Mouse (Mus musculus): ENCODE data around the gene Klc4. TPM values are rescaled to one million over a fixed set of nuclear protein-coding genes. Genes with fewer than 3 reads are reported as not detected.
A peak's percentile ranks its signal among the peaks of the same experiment; 100 is the strongest.

The Klc4 gene
- polyA plus RNA-seq, 1 experiment from 2014 or later, result 41.4 TPM

DNA sequence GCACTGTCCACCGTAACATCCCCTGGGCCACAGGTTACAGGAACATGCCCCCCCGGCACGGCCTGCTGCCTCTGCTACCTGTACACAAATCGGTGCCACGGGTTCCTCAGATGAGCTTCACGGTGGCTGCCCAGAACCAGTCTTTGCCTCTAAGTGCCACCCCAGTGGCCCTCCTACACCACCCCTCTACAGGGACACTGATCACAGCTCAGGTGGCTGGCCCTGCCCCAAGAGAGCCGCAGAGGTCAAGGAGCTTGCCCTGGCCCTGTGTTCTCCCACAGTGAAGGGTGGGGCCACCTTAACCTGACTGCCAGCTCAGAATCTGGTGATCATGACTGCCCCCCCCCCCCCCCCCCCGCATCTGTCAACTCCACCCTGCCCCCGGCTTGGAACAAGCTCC is 32.6 kb upstream of the Klc4 start, which contains the start of gene Mea1:
Gene Mea1 (plus strand): TSS at position 378 of the 400 bp plus-strand sequence.
- Histone ChIP-seq H3K4me2 (replicated peaks) (peak within 1 kb of the TSS; percentile 62), H3K36me3 (peaks cover 39% of the 10 kb centered on the region), H3K27me3 (no peaks in the 10 kb centered on the region), H3K4me1 (peaks cover 37% of the 10 kb centered on the region), H3K9ac (replicated peaks) (peak within 1 kb of the TSS; percentile 80), H3K9me3 (no peaks in the 10 kb centered on the region), H3K4me3 (peak within 1 kb of the TSS; percentile 99), H3K27ac (replicated peaks) (no peak within 1 kb of the TSS)
- no peak for ATAC-seq (replicated peaks)
- WGBS, result 92% methylated on average over 8 of the region's 9 CpGs

DNA sequence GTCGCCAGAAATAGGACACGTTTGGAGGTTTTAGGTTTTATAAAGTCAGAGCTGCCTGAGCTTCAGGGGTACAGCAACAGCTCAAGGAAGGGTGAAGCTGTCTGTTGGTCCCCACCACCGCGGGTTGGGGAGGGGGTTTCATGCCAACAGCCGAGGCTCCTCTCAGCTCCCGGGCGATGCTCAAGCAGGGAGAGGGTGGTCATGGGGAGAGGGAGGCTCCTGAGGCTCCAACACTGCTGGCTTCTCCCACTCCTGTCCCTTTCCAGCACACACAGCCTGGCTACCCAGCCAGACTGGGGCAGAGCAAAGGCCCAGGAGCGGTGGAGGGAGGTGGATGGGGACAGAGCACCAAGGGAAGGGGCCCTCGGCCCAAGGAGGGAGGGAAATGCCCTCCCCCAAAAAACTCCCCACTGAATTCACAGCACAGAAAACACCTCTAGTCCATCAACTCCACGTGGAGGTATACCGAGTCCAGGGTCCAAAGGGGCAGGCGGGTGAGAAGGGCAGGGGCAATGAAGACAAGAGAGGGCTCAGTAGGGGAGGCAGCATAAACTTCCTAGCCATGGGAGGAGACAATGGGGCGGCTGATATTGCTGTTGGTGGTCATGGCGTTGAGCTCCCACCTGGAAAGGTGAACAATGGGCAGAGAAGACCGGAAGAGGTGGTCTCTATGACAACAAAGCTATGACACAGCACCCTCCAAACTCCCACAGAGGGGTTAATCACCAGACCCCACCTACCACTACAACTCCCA is 28.9 kb upstream of the Klc4 start:
- Histone ChIP-seq H3K9ac (replicated peaks) (peak overlapping the region; percentile 60), H3K9me3 (no peaks in the 10 kb centered on the region), H3K27ac (replicated peaks) (peak overlapping the region; percentile 69), H3K36me3 (peaks cover 37% of the 10 kb centered on the region), H3K27me3 (no peaks in the 10 kb centered on the region), H3K4me1 (peaks cover 33% of the 10 kb centered on the region), H3K4me3 (peak overlapping the region; percentile 73), H3K4me2 (replicated peaks) (peak overlapping the region; percentile 83)
- 13% methylated on average over 14 of the region's 15 CpGs for WGBS
- ATAC-seq (replicated peaks), result peak; percentile 53

DNA sequence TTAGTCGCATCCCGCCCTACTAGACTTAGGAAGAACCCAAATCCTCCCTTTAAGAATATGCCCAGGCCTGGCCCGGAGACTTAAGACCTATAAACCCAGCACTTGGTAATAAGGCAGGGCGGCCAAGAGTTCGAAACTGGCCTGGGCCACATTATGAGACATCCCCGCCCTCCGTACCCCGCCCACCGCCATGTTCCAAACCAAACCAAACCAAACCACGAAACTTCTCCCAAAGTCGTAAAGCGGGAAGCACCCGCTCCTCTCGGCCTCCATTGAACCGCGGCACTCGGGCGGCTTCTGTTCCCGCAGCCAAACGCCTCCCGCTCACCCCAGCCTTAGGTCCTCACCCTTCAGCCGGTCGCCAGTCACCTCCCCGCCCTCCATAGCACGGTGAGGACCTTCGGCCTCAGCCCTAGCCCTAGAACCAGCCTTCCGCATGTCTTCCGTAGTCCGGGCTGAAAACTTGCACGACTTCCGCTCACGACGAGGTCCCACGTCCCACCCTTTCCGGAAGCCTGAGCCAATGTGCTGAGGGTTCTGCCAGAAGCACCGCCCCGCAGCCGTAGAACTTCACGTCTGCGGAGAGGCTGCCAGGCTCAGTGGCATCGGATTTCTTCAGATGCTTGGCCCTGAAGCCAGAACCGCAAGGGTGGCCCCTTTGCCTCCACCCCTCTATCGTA is 28.2 kb upstream of the Klc4 start, which contains the start of gene Rrp36:
Gene Rrp36 (minus strand): TSS at position 503 of the 680 bp plus-strand sequence.
- Histone ChIP-seq H3K4me1 (peaks cover 25% of the 10 kb centered on the region), H3K27ac (replicated peaks) (peak within 1 kb of the TSS; percentile 69), H3K36me3 (peaks cover 44% of the 10 kb centered on the region), H3K4me3 (peak within 1 kb of the TSS; percentile 73), H3K4me2 (replicated peaks) (peak within 1 kb of the TSS; percentile 83), H3K9ac (replicated peaks) (peak within 1 kb of the TSS; percentile 60), H3K27me3 (no peaks in the 10 kb centered on the region), H3K9me3 (no peaks in the 10 kb centered on the region)
- peak; percentile 94 for ATAC-seq (replicated peaks)
- under 1% methylated on average over 43 of the region's 43 CpGs for WGBS

DNA sequence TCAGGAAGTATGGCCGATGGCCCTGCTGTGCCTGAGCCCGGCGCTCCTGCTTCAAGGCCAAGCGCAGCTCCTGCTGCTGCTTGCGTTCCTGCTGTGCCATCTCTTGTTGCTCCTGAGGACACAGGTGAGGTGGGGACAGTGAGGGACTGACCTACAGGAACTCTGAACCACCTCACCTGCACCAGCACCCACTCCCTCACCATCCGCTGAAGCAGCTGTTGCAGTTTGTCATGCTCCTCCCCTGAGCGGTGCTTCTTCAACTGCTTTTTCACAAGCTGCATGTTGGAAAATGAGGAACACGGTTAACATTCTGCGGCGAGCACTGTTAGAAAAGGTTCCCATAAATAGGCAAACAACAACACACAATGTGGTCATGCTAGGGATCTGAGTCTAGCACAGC is 24.1 kb upstream of the Klc4 start:
- no peak overlapping the region for H3K4me2 ChIP-seq (replicated peaks)
- WGBS, result 96% methylated on average over 10 of the region's 10 CpGs
- ATAC-seq (replicated peaks), result no peak

DNA sequence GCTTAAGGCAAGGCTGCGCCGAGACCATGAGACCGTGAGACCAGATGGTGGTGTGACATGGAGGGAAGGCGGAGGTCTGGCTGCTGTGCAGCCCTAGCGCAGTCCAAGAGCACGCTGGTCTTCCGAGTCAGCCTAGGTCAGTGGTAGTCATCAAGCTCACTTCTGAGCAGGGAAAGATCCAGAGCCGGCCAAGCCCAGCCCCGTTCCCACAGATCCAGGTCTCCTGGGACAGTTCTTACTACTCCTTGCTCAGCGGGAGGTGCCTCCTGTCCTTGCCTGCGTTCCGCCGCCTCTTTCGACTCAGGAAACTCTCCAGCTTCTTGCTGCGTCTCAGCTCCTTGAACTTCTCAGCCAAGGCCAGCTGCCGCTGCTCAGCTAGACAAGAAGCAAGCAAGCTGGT is 21.9 kb upstream of the Klc4 start:
- H3K9ac ChIP-seq (replicated peaks), result no peak overlapping the region
- H3K4me2 ChIP-seq (replicated peaks), result no peak overlapping the region
- ATAC-seq (replicated peaks), result no peak
- no peaks in the 10 kb centered on the region; the same call in 1 of the 2 replicates for H3K4me1 ChIP-seq
- H3K9me3 ChIP-seq, result no peaks in the 10 kb centered on the region
- WGBS, result 89% methylated on average over 16 of the region's 16 CpGs
- no peak overlapping the region for H3K27ac ChIP-seq (replicated peaks)
- H3K27me3 ChIP-seq, result no peaks in the 10 kb centered on the region
- peaks cover 53% of the 10 kb centered on the region for H3K36me3 ChIP-seq
- H3K4me3 ChIP-seq, result no peak overlapping the region

More for the DNA sequence above, 24.1 kb upstream of the Klc4 start:
- H3K4me1 ChIP-seq, result peaks cover 18% of the 10 kb centered on the region
- no peaks in the 10 kb centered on the region for H3K27me3 ChIP-seq
- H3K9me3 ChIP-seq, result no peaks in the 10 kb centered on the region
- H3K27ac ChIP-seq (replicated peaks), result no peak overlapping the region
- H3K9ac ChIP-seq (replicated peaks), result no peak overlapping the region
- peaks cover 34% of the 10 kb centered on the region for H3K36me3 ChIP-seq
- no peak overlapping the region for H3K4me3 ChIP-seq

DNA sequence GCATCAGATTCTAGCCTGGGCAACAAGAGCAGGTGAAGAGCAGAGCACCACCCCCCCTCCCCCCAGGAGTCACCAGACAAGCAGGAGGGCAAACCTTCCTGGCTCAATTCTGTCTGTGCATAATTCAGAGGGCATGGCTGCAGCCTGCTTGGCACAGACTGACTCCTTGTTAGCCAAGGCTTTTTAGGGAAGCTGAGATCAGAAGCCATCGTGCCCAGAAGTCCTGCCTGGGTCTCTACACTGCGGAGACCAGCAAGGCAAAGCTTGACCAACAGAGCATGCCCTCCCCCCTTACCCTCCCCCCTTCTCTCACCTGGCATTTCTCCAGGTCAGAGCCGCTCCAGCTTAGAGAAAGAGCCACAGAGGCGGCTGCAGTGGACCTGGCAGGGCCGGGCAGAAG is 16.9 kb upstream of the Klc4 start:
- Histone ChIP-seq H3K4me3 (no peak overlapping the region), H3K9ac (replicated peaks) (no peak overlapping the region), H3K27me3 (no peaks in the 10 kb centered on the region), H3K4me2 (replicated peaks) (no peak overlapping the region), H3K9me3 (no peaks in the 10 kb centered on the region), H3K36me3 (peaks cover 80% of the 10 kb centered on the region), H3K4me1 (no peaks in the 10 kb centered on the region), H3K27ac (replicated peaks) (no peak overlapping the region)
- 88% methylated on average over 5 of the region's 5 CpGs for WGBS
- ATAC-seq (replicated peaks), result no peak

DNA sequence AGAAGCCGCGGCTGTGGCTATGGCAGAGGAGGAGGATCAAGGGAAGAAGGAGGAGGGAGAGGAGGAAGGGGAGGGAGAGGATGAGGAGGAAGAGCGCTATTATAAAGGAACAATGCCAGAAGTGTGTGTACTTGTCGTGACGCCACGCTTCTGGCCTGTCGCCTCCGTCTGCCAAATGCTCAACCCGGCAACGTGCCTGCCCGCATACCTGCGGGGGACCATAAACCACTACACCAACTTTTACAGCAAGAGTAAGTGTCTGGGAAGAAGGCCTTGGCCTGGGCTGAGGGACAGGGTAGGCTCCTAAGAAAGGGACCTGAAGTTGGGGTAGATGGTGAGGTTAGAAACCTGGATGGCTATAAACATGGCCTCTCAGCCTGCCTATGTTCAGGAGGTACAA is 16.2 kb upstream of the Klc4 start:
- ATAC-seq (replicated peaks), result no peak
- H3K27me3 ChIP-seq, result no peaks in the 10 kb centered on the region
- H3K36me3 ChIP-seq, result peaks cover 84% of the 10 kb centered on the region
- H3K4me3 ChIP-seq, result no peak overlapping the region
- no peaks in the 10 kb centered on the region for H3K9me3 ChIP-seq
- H3K4me2 ChIP-seq (replicated peaks), result no peak overlapping the region
- no peak overlapping the region for H3K9ac ChIP-seq (replicated peaks)
- no peak overlapping the region for H3K27ac ChIP-seq (replicated peaks)
- 89% methylated on average over 12 of the region's 12 CpGs for WGBS
- no peaks in the 10 kb centered on the region for H3K4me1 ChIP-seq

DNA sequence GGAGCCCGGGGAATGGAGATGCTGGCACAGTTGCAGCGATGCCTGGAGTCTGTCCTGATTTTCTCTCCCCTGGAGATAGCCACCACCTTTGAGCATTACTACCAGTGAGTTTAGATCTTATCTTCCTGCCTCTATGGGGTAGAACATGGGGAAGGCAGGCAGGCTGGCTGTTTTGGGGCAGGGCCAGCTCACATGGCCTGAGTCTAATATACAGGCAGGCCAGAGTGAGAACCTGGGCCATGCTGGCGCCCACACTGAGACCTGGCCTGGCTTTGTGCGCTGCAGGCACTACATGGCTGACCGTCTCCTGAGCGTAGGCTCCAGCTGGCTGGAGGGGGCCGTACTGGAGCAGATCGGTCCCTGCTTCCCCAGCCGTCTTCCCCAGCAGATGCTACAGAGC is 15.5 kb upstream of the Klc4 start:
- Histone ChIP-seq H3K27ac (replicated peaks) (no peak overlapping the region), H3K27me3 (no peaks in the 10 kb centered on the region), H3K4me1 (no peaks in the 10 kb centered on the region), H3K36me3 (peaks cover 86% of the 10 kb centered on the region), H3K4me3 (no peak overlapping the region), H3K4me2 (replicated peaks) (no peak overlapping the region), H3K9ac (replicated peaks) (no peak overlapping the region), H3K9me3 (no peaks in the 10 kb centered on the region)
- ATAC-seq (replicated peaks), result no peak
- 96% methylated on average over 9 of the region's 9 CpGs for WGBS

DNA sequence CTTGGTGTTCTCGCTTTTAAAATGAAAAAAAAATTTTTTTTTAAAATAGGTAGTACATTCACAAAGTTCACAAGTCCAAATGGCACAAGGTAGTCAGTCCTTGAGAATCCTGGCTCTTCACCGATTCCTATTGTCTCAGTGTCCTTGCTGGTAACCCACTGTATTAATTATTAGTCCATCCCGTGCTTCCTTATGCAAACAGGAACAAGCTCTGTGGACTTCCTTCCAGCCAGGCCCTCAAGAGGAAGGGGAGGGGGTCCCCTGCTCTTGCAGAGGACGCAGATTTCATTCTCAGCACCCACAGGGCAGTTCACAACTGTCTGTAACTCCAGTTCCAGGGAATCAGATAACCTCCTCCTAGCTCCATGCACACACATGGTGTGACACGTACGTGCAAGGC is 10.2 kb upstream of the Klc4 start:
- no peak for ATAC-seq (replicated peaks)
- Histone ChIP-seq H3K9me3 (no peaks in the 10 kb centered on the region), H3K4me1 (peaks cover 20% of the 10 kb centered on the region), H3K4me3 (no peak overlapping the region), H3K9ac (replicated peaks) (no peak overlapping the region), H3K27ac (replicated peaks) (no peak overlapping the region), H3K4me2 (replicated peaks) (no peak overlapping the region), H3K36me3 (peaks cover 69% of the 10 kb centered on the region), H3K27me3 (no peaks in the 10 kb centered on the region)
- WGBS, result 85% methylated on average over 6 of the region's 6 CpGs

DNA sequence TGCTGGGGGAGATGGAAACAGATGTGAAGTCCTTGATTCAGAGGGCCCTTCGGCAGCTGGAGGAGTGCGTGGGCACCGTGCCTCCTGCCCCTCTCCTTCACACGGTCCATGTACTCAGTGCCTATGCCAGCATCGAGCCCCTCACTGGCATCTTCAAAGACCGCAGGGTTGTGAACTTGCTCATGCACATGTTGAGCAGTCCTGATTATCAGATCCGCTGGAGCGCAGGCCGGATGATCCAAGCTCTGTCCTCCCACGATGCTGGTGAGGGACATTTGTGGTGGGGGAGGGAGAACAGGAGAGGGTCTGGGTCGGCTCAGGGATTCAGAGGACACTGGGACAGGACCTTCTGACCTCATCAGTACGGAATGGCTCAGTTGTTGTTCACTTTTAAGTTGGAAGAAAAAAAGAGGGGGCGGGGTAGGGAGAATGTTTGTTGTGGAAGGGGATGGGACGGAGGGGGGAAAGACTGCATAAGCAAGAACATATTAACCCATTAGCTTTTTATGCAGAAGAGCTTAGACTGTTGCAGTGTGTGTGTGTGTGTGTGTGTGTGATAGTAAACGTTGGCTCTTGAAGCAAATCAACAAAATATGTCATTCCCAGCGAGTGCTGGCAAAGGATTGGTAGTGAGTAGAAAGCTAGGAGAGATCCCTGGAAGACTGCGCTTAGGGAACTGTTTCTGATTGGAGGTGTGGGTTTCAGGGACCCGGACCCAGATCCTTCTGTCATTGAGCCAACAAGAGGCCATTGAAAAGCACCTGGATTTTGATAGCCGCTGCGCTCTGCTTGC is 6.1 kb upstream of the Klc4 start:
- Histone ChIP-seq H3K4me2 (replicated peaks) (peak overlapping the region; percentile 87), H3K4me3 (peak overlapping the region; percentile 73), H3K36me3 (peaks cover 32% of the 10 kb centered on the region; the same call in 1 of the 2 replicates), H3K9me3 (no peaks in the 10 kb centered on the region), H3K9ac (replicated peaks) (peak overlapping the region; percentile 92), H3K27ac (replicated peaks) (no peak overlapping the region), H3K27me3 (no peaks in the 10 kb centered on the region), H3K4me1 (peaks cover 36% of the 10 kb centered on the region)
- ATAC-seq (replicated peaks), result no peak
- WGBS, result 74% methylated on average over 20 of the region's 20 CpGs

DNA sequence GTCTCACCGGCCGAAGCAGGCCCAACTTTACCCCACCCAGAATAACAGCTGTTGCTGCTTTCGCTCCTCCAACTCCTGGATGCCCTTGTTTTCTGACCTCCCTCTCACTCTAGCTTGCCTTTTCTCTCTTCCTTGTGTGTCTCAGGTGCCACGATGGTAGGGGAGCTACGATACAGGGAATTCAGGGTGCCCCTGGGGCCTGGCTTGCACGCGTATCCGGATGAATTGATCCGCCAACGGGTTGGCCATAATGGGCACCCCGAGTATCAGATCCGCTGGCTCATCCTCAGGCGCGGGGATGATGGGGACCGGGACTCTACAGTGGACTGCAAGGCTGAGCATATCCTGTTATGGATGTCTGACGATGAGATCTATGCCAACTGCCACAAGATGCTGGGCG is 5.5 kb upstream of the Klc4 start:
- no peaks in the 10 kb centered on the region for H3K27me3 ChIP-seq
- H3K4me2 ChIP-seq (replicated peaks), result peak overlapping the region; percentile 87
- H3K4me1 ChIP-seq, result peaks cover 42% of the 10 kb centered on the region
- H3K4me3 ChIP-seq, result peak overlapping the region; percentile 73
- H3K36me3 ChIP-seq, result peaks cover 25% of the 10 kb centered on the region; the same call in 1 of the 2 replicates
- no peaks in the 10 kb centered on the region for H3K9me3 ChIP-seq
- H3K9ac ChIP-seq (replicated peaks), result peak overlapping the region; percentile 92
- WGBS, result 79% methylated on average over 17 of the region's 17 CpGs
- no peak for ATAC-seq (replicated peaks)
- H3K27ac ChIP-seq (replicated peaks), result no peak overlapping the region
